Mouse (Mus musculus) kidney, embryonic 14.5 days (tissue): ENCODE data around the gene Gm11985. TPM values are rescaled to one million over a fixed set of nuclear protein-coding genes. Genes with fewer than 3 reads are reported as not detected.

Experiments
- ATAC-seq: fragments of 200-750 bp; cut with Nextera tagmentation; 2 replicates; pipeline ENCODE4 v1.8.0; 2017; ENCODE audit warnings: moderate number of reproducible peaks, mild to moderate bottlenecking, moderate TSS enrichment, moderate library complexity; ENCODE audit not compliant: low FRiP score, low TSS enrichment
- H3K27ac ChIP-seq: fragments of 300-500 bp; sonication (generic); 2 replicates; pipeline ENCODE4 v1.5.1; 2014; ENCODE audit warnings: low read depth, mild to moderate bottlenecking, low read length, moderate library complexity, mixed read lengths
- H3K27me3 ChIP-seq: fragments of 300-500 bp; sonication (generic); 2 replicates; pipeline ENCODE4 v1.6.1; 2014; ENCODE audit warnings: mild to moderate bottlenecking, low read length; ENCODE audit not compliant: control insufficient read depth, insufficient read depth
- H3K36me3 ChIP-seq: fragments of 300-500 bp; sonication (generic); 2 replicates; pipeline ENCODE4 v1.6.1; 2014; ENCODE audit warnings: low read length, mixed read lengths; ENCODE audit not compliant: control insufficient read depth, insufficient read depth
- H3K4me1 ChIP-seq: fragments of 300-500 bp; sonication (generic); 2 replicates; pipeline ENCODE4 v1.6.1; 2014; ENCODE audit warnings: low read length, mixed read lengths; ENCODE audit not compliant: control insufficient read depth, insufficient read depth
- H3K4me2 ChIP-seq: fragments of 300-500 bp; sonication (generic); replicated peaks from 2 replicates; pipeline ENCODE4 v1.6.1; 2014; ENCODE audit warnings: low read depth, mild to moderate bottlenecking, low read length
- H3K4me3 ChIP-seq: fragments of 300-500 bp; sonication (generic); 2 replicates; pipeline ENCODE4 v1.5.1; 2014; ENCODE audit warnings: mild to moderate bottlenecking, low read length
- H3K9ac ChIP-seq: fragments of 300-500 bp; sonication (generic); 2 replicates; pipeline ENCODE4 v1.6.1; 2014; ENCODE audit warnings: low read depth, mild to moderate bottlenecking, low read length, moderate library complexity
- H3K9me3 ChIP-seq: fragments of 300-500 bp; sonication (generic); 2 replicates; pipeline ENCODE4 v1.6.1; 2016; ENCODE audit warnings: low read length; ENCODE audit not compliant: control insufficient read depth
- WGBS: fragments of 180-500 bp; shearing (Covaris S2); extraction: QIAGEN DNeasy Blood & Tissue Kit; methylation state at CpG from one replicate; pipeline ENCODE4 v1.1.7; 2014; 5-methylcytosine and 5-hydroxymethylcytosine counted together
- polyA plus RNA-seq: library from polyadenylated mRNA; unstranded; fragments of >200 nt; fragmentation: Nextera tagmentation; extraction: Ambion mirVana; gene quantifications from 2 replicates; pipeline ENCODE4 v1.2.1, GENCODE M21; 2014

The Gm11985 gene
- polyA plus RNA-seq, 1 experiment from 2014 or later = not detected

GRCm38 (mm10) chr11:7142725-7143124 lies 45.6 kb downstream of the Gm11985 start:
- H3K4me3 ChIP-seq = no peak overlapping the region
- no peak overlapping the region for H3K4me2 ChIP-seq
- H3K9ac ChIP-seq = no peak overlapping the region
- no peaks in the 10 kb centered on the region for H3K36me3 ChIP-seq
- WGBS = 35% methylated on average over 3 of the region's 3 CpGs
- no peaks in the 10 kb centered on the region for H3K27me3 ChIP-seq
- H3K27ac ChIP-seq = no peak overlapping the region; the same call in 1 of the 2 replicates
- no peaks in the 10 kb centered on the region for H3K9me3 ChIP-seq
- ATAC-seq = peak; percentile 74
- H3K4me1 ChIP-seq = no peaks in the 10 kb centered on the region

- Histone ChIP-seq H3K27me3 (no peaks in the 10 kb centered on the region), H3K36me3 (no peaks in the 10 kb centered on the region), H3K9ac (no peak overlapping the region), H3K4me2 (no peak overlapping the region), H3K27ac (no peak overlapping the region), H3K9me3 (no peaks in the 10 kb centered on the region), H3K4me1 (no peaks in the 10 kb centered on the region), H3K4me3 (no peak overlapping the region)
- WGBS = 85% methylated on average over 3 of the region's 3 CpGs
- peak; percentile 18; the same call in 1 of the 2 replicates for ATAC-seq
Measured at GRCm38 (mm10) chr11:7140449-7140848, 47.9 kb downstream of the Gm11985 start.

DNA sequence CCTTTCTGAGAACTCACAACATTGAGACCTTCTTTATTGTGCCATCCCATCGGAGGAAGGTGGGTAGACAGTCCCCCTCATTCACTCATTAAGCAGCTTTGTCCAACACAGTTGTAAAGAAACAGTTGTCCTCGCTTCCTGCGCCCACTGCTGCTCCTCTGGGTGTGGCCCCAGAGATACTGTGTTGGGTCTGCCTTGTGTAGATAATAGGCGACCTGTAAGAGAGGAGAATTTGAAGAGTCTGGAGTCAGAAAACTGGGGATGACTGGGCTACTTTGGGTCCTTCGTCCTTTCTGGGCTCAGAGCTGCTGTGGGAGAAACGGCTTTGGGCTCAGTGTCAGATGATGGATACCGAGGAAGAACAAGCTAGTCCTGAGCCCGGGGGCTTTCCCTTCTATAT lies 50.0 kb downstream of the Gm11985 start:
- WGBS = 95% methylated on average over 8 of the region's 8 CpGs
- H3K27me3 ChIP-seq = no peaks in the 10 kb centered on the region
- ATAC-seq = no peak

DNA sequence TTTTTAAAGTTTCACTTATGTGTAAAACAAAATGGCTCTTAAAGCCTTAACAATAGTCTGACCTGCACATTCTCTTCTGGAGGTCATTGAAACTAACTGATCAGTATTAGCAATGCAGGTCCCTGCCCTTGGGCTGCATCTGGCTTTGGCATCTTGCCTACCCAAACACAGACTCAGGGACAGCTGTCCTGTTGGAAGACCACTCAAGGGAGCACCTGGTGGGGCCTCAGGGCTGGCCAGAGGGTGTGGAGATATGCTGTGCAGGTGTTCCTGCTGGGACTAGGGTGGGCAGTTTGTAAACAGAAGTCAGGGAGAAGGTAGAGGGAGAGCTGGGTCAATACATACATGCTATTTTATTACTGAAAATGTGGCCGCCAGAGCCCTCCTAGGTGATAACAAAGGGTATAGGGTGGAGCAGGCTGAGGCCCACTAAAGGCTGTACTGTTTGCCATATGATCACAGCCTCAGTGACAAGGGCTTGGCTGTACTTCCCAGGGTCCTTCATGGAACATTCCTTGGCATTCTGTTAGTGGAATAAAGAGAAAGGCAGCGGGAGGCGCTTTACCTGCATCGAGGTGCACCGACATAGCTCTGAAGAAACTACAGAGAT lies 52.0 kb downstream of the Gm11985 start:
- Histone ChIP-seq H3K9ac (no peak overlapping the region), H3K9me3 (no peaks in the 10 kb centered on the region), H3K27ac (no peak overlapping the region), H3K36me3 (no peaks in the 10 kb centered on the region), H3K4me3 (no peak overlapping the region), H3K4me2 (no peak overlapping the region), H3K4me1 (no peaks in the 10 kb centered on the region), H3K27me3 (no peaks in the 10 kb centered on the region)
- no peak for ATAC-seq
- WGBS = 86% methylated on average over 5 of the region's 5 CpGs

More for the DNA sequence above, 50.0 kb downstream of the Gm11985 start:
- no peaks in the 10 kb centered on the region for H3K36me3 ChIP-seq
- no peak overlapping the region for H3K27ac ChIP-seq
- H3K9me3 ChIP-seq = no peaks in the 10 kb centered on the region
- no peak overlapping the region for H3K9ac ChIP-seq
- H3K4me2 ChIP-seq = no peak overlapping the region
- H3K4me1 ChIP-seq = no peaks in the 10 kb centered on the region
- H3K4me3 ChIP-seq = no peak overlapping the region

DNA sequence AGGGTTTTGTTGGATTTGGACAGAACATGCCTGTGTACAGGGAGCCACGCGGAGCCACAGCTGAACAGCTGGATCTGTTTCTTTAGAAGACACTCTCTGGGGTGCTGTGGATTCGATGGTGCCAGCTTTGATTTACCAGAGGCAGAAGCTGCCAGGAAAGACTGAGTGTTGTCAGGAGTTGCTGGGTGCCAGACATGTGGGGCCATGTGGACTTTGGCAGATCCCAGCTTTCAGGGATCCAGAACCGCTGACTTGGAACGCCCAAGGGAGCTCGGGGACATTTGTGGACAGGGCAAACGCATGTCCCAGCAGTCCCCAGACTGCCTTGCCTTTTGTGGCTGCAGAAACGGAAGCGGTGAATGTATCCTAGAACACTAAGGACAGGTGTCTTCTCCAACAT lies 52.6 kb downstream of the Gm11985 start:
- Histone ChIP-seq H3K4me2 (no peak overlapping the region), H3K4me3 (no peak overlapping the region), H3K27ac (no peak overlapping the region), H3K27me3 (no peaks in the 10 kb centered on the region), H3K9me3 (no peaks in the 10 kb centered on the region), H3K9ac (no peak overlapping the region), H3K4me1 (no peaks in the 10 kb centered on the region), H3K36me3 (no peaks in the 10 kb centered on the region)
- ATAC-seq = no peak
- WGBS = 82% methylated on average over 9 of the region's 9 CpGs

DNA sequence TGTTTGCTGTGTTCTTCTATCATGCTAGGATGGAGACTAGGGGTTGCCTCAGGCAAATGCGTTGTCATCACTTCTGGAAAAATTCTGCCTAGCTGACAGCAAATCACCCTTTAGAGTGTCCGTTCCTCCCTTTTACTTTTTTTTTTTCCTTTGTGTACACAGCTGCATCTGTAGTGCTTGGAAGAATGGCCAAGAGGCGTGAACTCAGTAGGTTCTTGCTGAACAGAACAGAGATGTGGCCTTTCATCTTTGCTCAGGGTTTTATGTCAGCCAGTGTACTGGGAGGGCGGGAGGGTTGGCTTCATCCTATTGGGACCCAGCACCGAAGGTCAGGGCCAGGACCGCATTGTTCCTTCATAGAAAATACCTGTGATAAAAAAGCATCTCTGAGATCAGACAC lies 53.1 kb downstream of the Gm11985 start:
- Histone ChIP-seq H3K4me2 (no peak overlapping the region), H3K9ac (no peak overlapping the region), H3K27ac (no peak overlapping the region), H3K4me3 (no peak overlapping the region), H3K9me3 (no peaks in the 10 kb centered on the region), H3K27me3 (no peaks in the 10 kb centered on the region), H3K4me1 (no peaks in the 10 kb centered on the region), H3K36me3 (no peaks in the 10 kb centered on the region)
- ATAC-seq = no peak
- WGBS = 59% methylated on average over 6 of the region's 6 CpGs

- Histone ChIP-seq H3K4me2 (no peak overlapping the region), H3K9me3 (no peaks in the 10 kb centered on the region), H3K36me3 (no peaks in the 10 kb centered on the region), H3K27ac (no peak overlapping the region), H3K27me3 (no peaks in the 10 kb centered on the region), H3K4me1 (no peaks in the 10 kb centered on the region), H3K9ac (no peak overlapping the region), H3K4me3 (no peak overlapping the region)
- 62% methylated on average over 5 of the region's 5 CpGs for WGBS
- ATAC-seq = no peak
Measured at GRCm38 (mm10) chr11:7134319-7134718, 54.0 kb downstream of the Gm11985 start.

DNA sequence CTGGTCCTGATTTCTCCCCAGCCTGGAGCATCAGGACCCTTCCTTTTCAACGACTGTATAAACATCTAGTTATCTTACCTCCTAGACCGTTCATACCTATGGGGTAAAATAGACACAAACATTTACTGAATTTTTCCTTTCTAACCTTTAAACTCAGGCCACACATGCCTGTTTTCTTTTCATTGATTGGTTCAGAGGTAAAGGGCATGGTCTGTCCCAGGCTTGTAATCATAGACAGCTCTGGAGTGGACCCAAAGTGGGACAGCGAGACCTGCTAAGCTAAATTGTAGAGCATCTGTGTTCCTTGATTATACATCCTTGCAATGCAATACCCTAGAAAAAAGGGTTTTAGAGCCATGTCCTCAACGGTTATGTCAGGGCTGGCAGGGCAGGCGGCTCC lies 54.6 kb downstream of the Gm11985 start:
- Histone ChIP-seq H3K9ac (no peak overlapping the region), H3K4me2 (no peak overlapping the region), H3K9me3 (no peaks in the 10 kb centered on the region), H3K27me3 (no peaks in the 10 kb centered on the region), H3K4me1 (no peaks in the 10 kb centered on the region), H3K4me3 (no peak overlapping the region), H3K36me3 (no peaks in the 10 kb centered on the region), H3K27ac (no peak overlapping the region)
- ATAC-seq = no peak
- 84% methylated on average over 5 of the region's 5 CpGs for WGBS
